Mouse (Mus musculus) spleen, adult 2 months (tissue): ENCODE results near the gene Egfem1.

ENCODE experiments used
- CTCF ChIP-seq: fragments of 200-500 bp; IDR thresholded peaks from 2 replicates; pipeline ENCODE4 v1.5.1; 2011; ENCODE audit warnings: mild to moderate bottlenecking, inconsistent platforms; ENCODE audit not compliant: insufficient read depth, insufficient read length, insufficient replicate concordance; ENCODE audit errors: extremely low read depth
- POLR2A ChIP-seq: fragments of 200-500 bp; IDR thresholded peaks from 2 replicates; pipeline ENCODE4 v1.6.1; 2011; ENCODE audit warnings: low read depth, low read length, inconsistent platforms

DNA sequence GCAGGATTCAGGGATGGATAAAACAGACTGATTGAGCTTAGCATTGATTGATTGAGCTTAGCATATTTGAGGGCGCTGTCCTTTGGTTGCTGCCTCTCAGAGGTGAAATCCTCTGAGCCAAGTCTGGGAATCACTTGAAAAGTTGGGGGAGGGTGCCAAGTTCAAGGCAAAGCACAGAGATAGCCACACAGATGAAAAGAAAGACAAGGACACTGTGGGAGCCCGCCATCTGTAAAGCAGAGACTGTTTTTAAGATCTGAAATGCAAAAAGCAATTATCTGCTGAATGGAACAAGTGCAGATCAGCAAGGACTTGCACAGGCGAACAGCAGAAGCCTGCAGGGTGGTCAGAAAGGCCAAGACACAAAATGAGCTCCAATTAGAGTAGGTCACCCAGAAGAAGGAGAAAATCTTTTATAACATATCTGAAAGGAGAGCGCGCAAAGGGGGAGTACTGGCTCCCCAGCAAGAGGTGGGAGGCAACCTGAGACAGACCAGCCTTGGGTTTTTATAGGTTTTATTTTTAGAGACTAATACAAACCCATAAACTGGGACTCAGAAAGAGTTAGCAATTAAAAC is 367.1 kb downstream of the Egfem1 start:
- TF ChIP-seq CTCF (no peak), POLR2A (no peak)
